Mouse (Mus musculus) hindbrain, embryonic 12.5 days (tissue): ENCODE data around the gene Sf1. TPM values are rescaled to one million over a fixed set of nuclear protein-coding genes. Genes with fewer than 3 reads are reported as not detected.

ENCODE experiments used
- ATAC-seq: fragments of 200-750 bp; cut with Nextera tagmentation; 2 replicates; pipeline ENCODE4 v1.8.0; 2017; ENCODE audit warnings: moderate TSS enrichment; ENCODE audit not compliant: low FRiP score
- H3K27ac ChIP-seq: fragments of 300-500 bp; sonication (generic); 2 replicates; pipeline ENCODE4 v1.5.1; 2016; ENCODE audit warnings: mild to moderate bottlenecking
- H3K27me3 ChIP-seq: fragments of 300-500 bp; sonication (generic); 2 replicates; pipeline ENCODE4 v1.6.1; 2016; ENCODE audit warnings: mild to moderate bottlenecking
- H3K36me3 ChIP-seq: fragments of 300-500 bp; sonication (generic); 2 replicates; pipeline ENCODE4 v1.6.1; 2016; ENCODE audit warnings: mild to moderate bottlenecking
- H3K4me1 ChIP-seq: fragments of 300-500 bp; sonication (generic); 2 replicates; pipeline ENCODE4 v1.6.1; 2016
- H3K4me2 ChIP-seq: fragments of 300-500 bp; sonication (generic); replicated peaks from 2 replicates; pipeline ENCODE4 v1.6.1; 2016; ENCODE audit warnings: mild to moderate bottlenecking
- H3K4me3 ChIP-seq: fragments of 300-500 bp; sonication (generic); 2 replicates; pipeline ENCODE4 v1.5.1; 2016; ENCODE audit warnings: mild to moderate bottlenecking
- H3K9ac ChIP-seq: fragments of 300-500 bp; sonication (generic); 2 replicates; pipeline ENCODE4 v1.6.1; 2016; ENCODE audit warnings: mild to moderate bottlenecking, moderate library complexity
- H3K9me3 ChIP-seq: fragments of 300-500 bp; sonication (generic); replicated peaks from 2 replicates; pipeline ENCODE4 v1.6.1; 2016; ENCODE audit warnings: mild to moderate bottlenecking
- WGBS: fragments of 180-500 bp; shearing (Covaris S2); methylation state at CpG from one replicate; pipeline ENCODE4 v1.1.7; 2016; 5-methylcytosine and 5-hydroxymethylcytosine counted together
- polyA plus RNA-seq: library from polyadenylated mRNA; unstranded; fragments of >200 nt; fragmentation: Nextera tagmentation; extraction: Ambion mirVana; gene quantifications from 2 replicates; pipeline ENCODE4 v1.2.1, GENCODE M21; 2016

The Sf1 gene
- polyA plus RNA-seq, 1 experiment from 2014 or later, result 168 TPM

- H3K4me3 ChIP-seq, result no peak overlapping the region
- peaks cover 15% of the 10 kb centered on the region for H3K4me1 ChIP-seq
- H3K9ac ChIP-seq, result no peak overlapping the region
- ATAC-seq, result no peak
- 90% methylated on average over 16 of the region's 16 CpGs for WGBS
- no peaks in the 10 kb centered on the region for H3K9me3 ChIP-seq
- H3K27ac ChIP-seq, result no peak overlapping the region
- no peaks in the 10 kb centered on the region for H3K36me3 ChIP-seq
- H3K27me3 ChIP-seq, result peaks cover 20% of the 10 kb centered on the region
- no peak overlapping the region for H3K4me2 ChIP-seq
Observed at GRCm38 (mm10) chr19:6393637-6394036, 30.1 kb downstream of the Sf1 start.

DNA sequence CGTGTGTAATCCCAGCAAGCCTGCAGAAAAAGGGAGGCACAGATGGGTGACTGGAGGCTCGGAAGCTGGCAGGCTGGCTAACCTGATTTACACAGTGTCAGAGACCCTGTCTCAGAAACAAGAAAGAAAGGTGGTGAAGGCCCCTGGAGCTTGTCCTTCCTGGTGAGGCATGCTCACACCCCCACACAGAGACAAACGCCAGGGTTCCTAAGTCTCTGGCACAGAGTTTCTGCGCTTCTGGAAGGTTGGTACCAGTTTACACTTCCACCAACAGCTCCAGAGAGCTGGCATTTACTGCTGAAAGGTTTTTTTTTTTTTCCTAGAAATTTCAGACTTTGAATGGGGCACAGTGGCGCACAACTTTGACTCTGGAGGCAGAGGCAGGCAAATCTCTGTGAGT is 32.7 kb downstream of the Sf1 start:
- Histone ChIP-seq H3K9me3 (no peaks in the 10 kb centered on the region), H3K4me1 (peaks cover 28% of the 10 kb centered on the region), H3K4me2 (no peak overlapping the region), H3K4me3 (no peak overlapping the region), H3K36me3 (no peaks in the 10 kb centered on the region), H3K9ac (no peak overlapping the region), H3K27me3 (peaks cover 27% of the 10 kb centered on the region), H3K27ac (no peak overlapping the region)
- whole genome bisulfite sequencing, result 88% methylated on average over 5 of the region's 5 CpGs
- no peak for ATAC-seq

GRCm38 (mm10) chr19:6397582-6398249 is 34.2 kb downstream of the Sf1 start:
- ATAC-seq, result no peak
- Histone ChIP-seq H3K4me1 (peaks cover 35% of the 10 kb centered on the region), H3K9me3 (no peaks in the 10 kb centered on the region), H3K4me3 (no peak overlapping the region), H3K4me2 (no peak overlapping the region), H3K36me3 (no peaks in the 10 kb centered on the region), H3K27ac (no peak overlapping the region), H3K27me3 (peaks cover 41% of the 10 kb centered on the region), H3K9ac (no peak overlapping the region)
- 83% methylated on average over 22 of the region's 22 CpGs for WGBS

DNA sequence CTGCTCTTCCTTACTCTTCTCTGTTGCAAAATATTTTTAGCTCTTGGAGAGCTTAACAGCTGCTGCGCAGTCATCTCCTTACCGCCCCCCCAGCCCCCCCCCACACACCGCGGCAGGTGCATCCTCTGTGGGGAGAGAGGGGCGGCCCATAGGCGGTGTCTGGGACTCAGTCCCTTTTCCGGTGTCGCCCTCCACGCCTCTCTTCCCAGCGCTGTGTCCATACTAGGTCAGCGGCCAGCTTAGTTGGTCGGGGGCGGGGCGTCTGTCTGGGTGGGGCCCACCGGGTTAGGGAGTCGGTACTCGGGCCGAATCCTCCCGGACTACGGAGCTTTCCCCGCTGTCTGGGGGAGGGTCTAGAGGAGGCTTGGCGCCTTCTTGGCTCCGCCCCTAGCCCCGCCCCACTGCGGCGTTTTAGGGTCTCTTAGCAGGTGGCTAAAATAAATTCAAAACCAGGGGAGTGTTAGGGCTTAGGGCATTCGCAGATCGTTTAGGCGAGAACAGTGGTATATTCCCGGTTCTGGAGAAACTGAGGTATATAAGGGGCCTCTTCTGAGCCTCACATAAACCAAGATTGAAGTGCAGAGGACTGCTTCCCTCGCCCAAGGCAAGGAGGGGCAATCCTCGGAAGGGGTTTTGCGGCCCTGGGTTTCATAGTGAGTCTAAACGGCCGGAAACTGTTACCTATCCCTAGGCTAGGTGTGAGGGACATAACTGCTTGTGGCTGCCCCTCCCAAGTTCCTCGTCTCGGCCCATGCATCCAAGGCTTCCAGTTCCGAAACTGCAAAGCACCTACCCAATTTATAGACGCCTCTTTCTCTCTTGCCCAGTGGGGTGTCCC is 35.2 kb downstream of the Sf1 start:
- H3K36me3 ChIP-seq, result no peaks in the 10 kb centered on the region
- ATAC-seq, result peak; percentile 33
- WGBS, result 0% methylated on average over 39 of the region's 39 CpGs
- peak overlapping the region; percentile 70 for H3K9ac ChIP-seq
- peaks cover 43% of the 10 kb centered on the region for H3K4me1 ChIP-seq
- H3K4me2 ChIP-seq, result peak overlapping the region; percentile 100
- no peaks in the 10 kb centered on the region for H3K9me3 ChIP-seq
- H3K27me3 ChIP-seq, result peaks cover 47% of the 10 kb centered on the region
- H3K4me3 ChIP-seq, result peak overlapping the region; percentile 64
- H3K27ac ChIP-seq, result peak overlapping the region; percentile 72; the same call in 1 of the 2 replicates

GRCm38 (mm10) chr19:6399285-6400095 is 36.0 kb downstream of the Sf1 start, which contains the start of gene Rasgrp2:
Rasgrp2 (plus strand) TSS chr19:6399340.
- peak within 1 kb of the TSS; percentile 72; the same call in 1 of the 2 replicates for H3K27ac ChIP-seq
- H3K4me3 ChIP-seq, result peak within 1 kb of the TSS; percentile 64
- peaks cover 44% of the 10 kb centered on the region for H3K4me1 ChIP-seq
- peak within 1 kb of the TSS; percentile 70 for H3K9ac ChIP-seq
- H3K27me3 ChIP-seq, result peaks cover 49% of the 10 kb centered on the region
- no peaks in the 10 kb centered on the region for H3K36me3 ChIP-seq
- peak within 1 kb of the TSS; percentile 100 for H3K4me2 ChIP-seq
- ATAC-seq, result peak; percentile 29; the same call in 1 of the 2 replicates
- WGBS, result under 1% methylated on average over 83 of the region's 87 CpGs
- no peaks in the 10 kb centered on the region for H3K9me3 ChIP-seq

DNA sequence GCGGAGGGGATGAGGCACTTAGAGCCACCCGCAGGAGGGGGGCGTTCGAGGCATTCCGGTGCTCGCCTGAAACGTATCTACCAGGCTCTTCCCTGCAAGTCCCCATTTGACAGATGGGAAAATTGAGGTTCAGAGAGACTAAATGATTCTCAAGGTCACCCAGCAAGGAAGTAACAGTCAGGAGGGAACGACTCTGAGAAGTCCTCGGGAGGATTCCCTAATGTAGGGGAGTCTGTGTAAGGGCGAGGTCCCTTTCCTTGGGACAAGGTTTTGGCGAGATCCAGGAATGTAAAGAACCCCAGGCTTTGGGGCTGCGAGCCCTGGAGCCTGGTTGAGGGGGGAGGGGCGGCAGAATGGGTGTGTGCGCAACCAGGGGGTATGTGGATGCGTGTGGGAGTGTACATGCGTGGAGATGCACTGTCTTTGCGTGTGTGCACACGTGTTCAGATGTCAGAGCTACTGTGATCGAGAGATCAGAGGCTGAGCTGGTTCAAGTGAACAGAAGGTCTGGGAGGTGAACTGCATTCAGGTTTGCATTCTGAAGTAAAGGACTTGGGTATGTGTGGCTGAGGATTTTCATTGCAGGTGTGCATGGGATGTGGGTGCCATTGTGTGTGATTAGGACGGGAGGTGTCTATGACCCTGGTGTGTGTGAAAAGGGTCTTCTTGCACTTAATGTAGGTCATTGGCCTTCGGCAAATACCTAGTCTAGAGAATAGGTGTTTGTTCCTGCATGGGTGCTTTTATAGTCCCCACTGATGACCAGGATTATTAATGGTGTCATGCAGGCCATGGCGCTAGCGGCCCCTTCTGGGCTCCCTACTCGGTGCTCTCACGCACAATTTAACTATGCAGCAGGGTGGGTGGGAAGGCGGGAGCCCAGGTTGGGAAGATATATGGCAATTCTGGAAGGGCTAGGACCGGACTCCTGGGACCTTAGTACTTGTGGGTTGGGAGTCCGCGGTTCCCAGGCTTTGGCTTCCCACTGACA is 36.9 kb downstream of the Sf1 start:
- no peak for ATAC-seq
- H3K4me3 ChIP-seq, result peak overlapping the region; percentile 64
- peaks cover 53% of the 10 kb centered on the region for H3K27me3 ChIP-seq
- peak overlapping the region; percentile 70 for H3K9ac ChIP-seq
- no peaks in the 10 kb centered on the region for H3K9me3 ChIP-seq
- 2% methylated on average over 29 of the region's 29 CpGs for WGBS
- peak overlapping the region; percentile 100 for H3K4me2 ChIP-seq
- H3K4me1 ChIP-seq, result peaks cover 44% of the 10 kb centered on the region
- H3K27ac ChIP-seq, result 0 out of 2 replicates have a peak overlapping the region, but pooled peaks have one; percentile 72
- no peaks in the 10 kb centered on the region for H3K36me3 ChIP-seq

DNA sequence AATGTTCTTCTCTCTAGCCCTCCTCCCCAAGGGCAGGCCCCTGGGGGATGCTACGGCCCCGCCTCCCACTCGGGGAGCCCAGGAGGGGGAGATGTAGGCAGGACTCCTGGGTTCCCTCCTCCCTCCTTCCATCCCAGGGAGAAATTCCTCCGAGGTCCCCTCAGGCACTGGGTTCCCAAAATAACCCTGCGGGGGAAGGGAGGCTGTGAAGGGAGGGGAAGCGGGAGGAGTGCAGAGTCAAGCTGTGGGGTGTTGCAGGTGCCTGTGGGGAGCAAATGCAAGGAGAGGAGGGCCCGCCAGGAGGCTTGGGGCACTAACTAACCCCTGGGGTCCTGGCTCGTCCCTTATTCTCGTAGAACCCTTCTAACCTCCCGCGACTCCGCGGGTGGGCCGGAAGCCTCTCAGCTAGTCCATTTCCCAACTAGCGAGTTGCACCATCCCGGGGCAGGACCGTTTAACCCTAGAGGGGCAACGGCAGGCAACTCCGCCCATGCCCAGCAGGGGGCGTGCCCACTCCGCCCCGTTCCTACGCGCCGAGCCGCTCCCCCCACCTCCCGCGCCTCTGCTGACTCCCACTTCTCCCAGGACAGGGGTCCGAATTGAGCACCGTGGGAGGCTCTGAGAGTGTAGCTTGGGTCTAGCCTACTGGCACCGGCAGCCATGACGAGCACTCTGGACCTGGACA is 37.8 kb downstream of the Sf1 start:
- ATAC-seq, result peak; percentile 11

GRCm38 (mm10) chr19:6401951-6402350 is 38.5 kb downstream of the Sf1 start:
- Histone ChIP-seq H3K36me3 (no peaks in the 10 kb centered on the region), H3K27me3 (peaks cover 53% of the 10 kb centered on the region), H3K27ac (no peak overlapping the region), H3K4me2 (peak overlapping the region; percentile 100), H3K9me3 (no peaks in the 10 kb centered on the region), H3K9ac (0 out of 2 replicates have a peak overlapping the region, but pooled peaks have one; percentile 32), H3K4me3 (peak overlapping the region; percentile 23; the same call in 1 of the 2 replicates), H3K4me1 (peaks cover 44% of the 10 kb centered on the region)
- ATAC-seq, result no peak
- 13% methylated on average over 9 of the region's 9 CpGs for WGBS

More for the DNA sequence above, 37.8 kb downstream of the Sf1 start:
- H3K27me3 ChIP-seq, result peaks cover 53% of the 10 kb centered on the region
- WGBS, result under 1% methylated on average over 32 of the region's 32 CpGs
- H3K9me3 ChIP-seq, result no peaks in the 10 kb centered on the region
- H3K4me2 ChIP-seq, result peak overlapping the region; percentile 100
- H3K4me1 ChIP-seq, result peaks cover 44% of the 10 kb centered on the region
- peak overlapping the region; percentile 32 for H3K9ac ChIP-seq
- H3K4me3 ChIP-seq, result peak overlapping the region; percentile 23
- H3K27ac ChIP-seq, result no peak overlapping the region
- H3K36me3 ChIP-seq, result no peaks in the 10 kb centered on the region

DNA sequence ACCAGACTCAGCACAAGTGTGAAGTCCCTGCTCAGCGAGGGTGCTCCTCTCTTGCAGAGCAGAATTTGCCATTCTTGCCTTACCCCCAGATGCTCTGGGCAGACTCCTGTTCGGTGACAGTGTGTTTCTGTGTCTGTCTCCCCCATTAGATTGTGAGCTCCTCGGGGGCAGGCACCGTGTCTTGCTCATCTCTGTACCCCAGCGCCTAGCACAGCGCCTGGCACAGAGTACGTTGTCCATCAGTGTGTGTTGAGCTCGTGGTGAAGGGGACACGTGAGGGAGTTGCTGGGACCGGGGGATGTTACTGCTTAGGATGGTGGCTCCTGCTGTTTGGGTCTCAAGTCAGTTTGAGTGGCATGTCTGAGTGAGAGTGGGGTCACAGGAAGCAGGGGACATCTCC is 40.4 kb downstream of the Sf1 start:
- no peak overlapping the region for H3K27ac ChIP-seq
- H3K9me3 ChIP-seq, result no peaks in the 10 kb centered on the region
- H3K27me3 ChIP-seq, result peaks cover 41% of the 10 kb centered on the region
- 0 out of 2 replicates have a peak overlapping the region, but pooled peaks have one; percentile 18 for H3K9ac ChIP-seq
- H3K4me1 ChIP-seq, result peaks cover 34% of the 10 kb centered on the region
- H3K4me2 ChIP-seq, result no peak overlapping the region
- WGBS, result 71% methylated on average over 10 of the region's 10 CpGs
- H3K36me3 ChIP-seq, result no peaks in the 10 kb centered on the region
- no peak for ATAC-seq
- no peak overlapping the region for H3K4me3 ChIP-seq

GRCm38 (mm10) chr19:6405433-6405832 is 41.9 kb downstream of the Sf1 start:
- H3K9ac ChIP-seq, result no peak overlapping the region
- WGBS, result 62% methylated on average over 10 of the region's 10 CpGs
- H3K4me1 ChIP-seq, result peaks cover 24% of the 10 kb centered on the region
- peaks cover 34% of the 10 kb centered on the region for H3K27me3 ChIP-seq
- H3K4me2 ChIP-seq, result no peak overlapping the region
- H3K27ac ChIP-seq, result no peak overlapping the region
- no peak overlapping the region for H3K4me3 ChIP-seq
- ATAC-seq, result no peak
- no peaks in the 10 kb centered on the region for H3K9me3 ChIP-seq
- H3K36me3 ChIP-seq, result no peaks in the 10 kb centered on the region
